Mouse (Mus musculus) spleen, postnatal 0 days (tissue): ENCODE data around the gene Zfp712. TPM values are rescaled to one million over a fixed set of nuclear protein-coding genes. Genes with fewer than 3 reads are reported as not detected.

Experiments used
- polyA plus RNA-seq: library from polyadenylated mRNA; unstranded; fragments of >200 nt; fragmentation: Nextera tagmentation; extraction: Ambion mirVana; gene quantifications from 2 replicates; pipeline ENCODE4 v1.2.1, GENCODE M21; 2015

Gene Zfp712
- 0.94 and 1.3 TPM in 2 replicates for polyA plus RNA-seq

DNA sequence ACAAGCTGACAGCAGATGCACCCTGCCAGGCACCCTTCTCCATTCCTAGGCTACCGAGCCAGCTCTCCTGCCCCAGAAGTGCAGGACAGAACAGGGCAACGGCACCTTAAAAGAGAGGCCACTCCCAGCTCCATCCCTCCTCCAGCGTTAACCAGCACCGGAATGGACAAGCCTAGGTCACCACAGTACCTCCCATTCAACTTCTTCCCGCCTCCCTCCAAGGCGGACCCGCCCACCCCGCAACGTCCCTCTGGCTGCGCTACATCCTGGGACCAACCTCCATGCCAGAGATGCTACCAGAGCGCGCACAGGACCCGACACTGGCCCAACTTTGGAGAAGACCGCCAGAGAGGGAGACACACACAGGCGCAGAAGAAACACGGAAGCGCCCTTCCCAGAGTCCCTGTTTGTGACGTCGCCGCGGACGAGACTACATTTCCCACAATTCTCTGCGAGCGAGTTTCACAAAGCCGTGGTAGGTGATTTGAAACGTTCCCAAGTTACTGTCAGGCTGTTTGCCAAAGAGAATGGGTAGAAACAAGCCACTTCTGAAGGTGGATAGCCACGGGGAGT lies at the start of gene Zfp712:
TSS of gene Zfp712 (minus strand) at position 385 of the 573 bp plus-strand sequence.

DNA sequence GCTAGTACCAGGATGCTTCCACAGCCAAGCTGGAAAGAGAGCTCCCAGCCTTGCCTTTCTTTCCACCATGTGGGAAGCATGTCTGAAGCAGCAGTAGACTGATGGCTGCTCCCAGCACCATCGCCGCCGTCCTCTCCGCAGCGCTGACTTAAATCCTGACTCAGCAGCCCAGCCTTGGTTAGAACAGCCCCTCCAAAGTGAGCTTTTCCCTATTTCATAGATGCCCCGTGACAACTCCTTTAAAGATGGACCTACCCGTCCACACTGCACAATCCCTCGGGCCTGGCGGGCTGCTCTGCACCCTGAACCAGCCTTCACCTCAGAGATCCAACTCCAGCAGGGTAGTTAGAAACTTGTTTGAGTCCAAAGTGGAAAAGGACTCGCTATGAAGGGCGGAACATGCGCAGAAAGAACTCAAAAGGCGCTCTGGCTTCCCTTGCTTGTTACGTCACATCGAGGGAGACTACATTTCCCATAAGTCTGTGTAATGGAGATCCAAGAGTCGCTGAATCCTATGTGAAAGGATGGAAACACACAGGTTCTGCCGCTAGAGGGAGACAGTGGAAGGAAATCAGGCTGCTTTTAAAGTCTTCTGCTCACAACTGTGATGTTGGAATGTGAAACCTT lies 47.3 kb upstream of the Zfp712 start, which contains the start of gene Gm28557:
TSS of gene Gm28557 (minus strand) at position 411 of the 627 bp plus-strand sequence.

GRCm38 (mm10) chr13:67097876-67098275 lies 36.9 kb upstream of the Zfp712 start, which contains the start of gene Zfp708:
Gene Zfp708, minus strand, starts transcription at chr13:67097976.

Other genes with a start within 250 kb of the Zfp712 start
- 0.26 and 0.84 TPM in 2 replicates for gene Gm10767, start 156.3 kb downstream of the Zfp712 start, polyA plus RNA-seq
- gene Zfp708, start 36.8 kb upstream of the Zfp712 start, polyA plus RNA-seq = 1.6 and 1.8 TPM in 2 replicates
- 1.3 and 1.5 TPM in 2 replicates for gene Gm28557, start 47.4 kb upstream of the Zfp712 start, polyA plus RNA-seq
- gene Rslcan18, start 55.1 kb upstream of the Zfp712 start, polyA plus RNA-seq = 0.10 and 0.18 TPM in 2 replicates
- gene Zfp759, start 60.5 kb upstream of the Zfp712 start, polyA plus RNA-seq = 0.47 and 0.56 TPM in 2 replicates
- gene Rsl1, start 112.0 kb upstream of the Zfp712 start, polyA plus RNA-seq = 1.9 and 3.0 TPM in 2 replicates
- 0.48 and 0.76 TPM in 2 replicates for gene Zfp455, start 133.3 kb upstream of the Zfp712 start, polyA plus RNA-seq
- gene Zfp458, start 217.3 kb upstream of the Zfp712 start, polyA plus RNA-seq = 0.95 and 1.1 TPM in 2 replicates
- gene Zfp457, start 245.3 kb upstream of the Zfp712 start, polyA plus RNA-seq = 0.49 and 0.53 TPM in 2 replicates